Mouse (Mus musculus) monocyte, adult 5-6 weeks (primary cell): ENCODE measurements around the gene Pidd1. TPM values are rescaled to one million over a fixed set of nuclear protein-coding genes. Genes with fewer than 3 reads are reported as not detected.
"Not testable (repeated sequence)": the region's sequence is repeated elsewhere in the genome, so short reads cannot be mapped to it uniquely, and the experiment has no call there.

Experiments
- ATAC-seq: fragments of 153-309, 156-312 bp; replicated peaks from 2 replicates; pipeline ENCODE4 v1.8.0; 2017; ENCODE audit warnings: mild to moderate bottlenecking; ENCODE audit not compliant: low TSS enrichment, insufficient number of reproducible peaks, severe bottlenecking, poor library complexity, low FRiP score
- total RNA-seq: library from RNA; stranded (forward); fragments of 200-1000, 200-491, 200-594 nt; gene quantifications from 3 replicates; pipeline ENCODE4 v1.2.3, GENCODE M21; 2017

Pidd1 gene
- total RNA-seq, 1 experiment from 2014 or later: 4.5 TPM

- no peak for ATAC-seq
Measured at GRCm38 (mm10) chr7:141429310-141429709, 14.5 kb downstream of the Pidd1 start, which contains the start of gene Cend1. TSS of gene Cend1 (minus strand) at chr7:141429491.

- ATAC-seq: no peak
Measured at GRCm38 (mm10) chr7:141428701-141429100, 15.1 kb downstream of the Pidd1 start.

GRCm38 (mm10) chr7:141426948-141427730, 16.7 kb downstream of the Pidd1 start:
- no peak for ATAC-seq

GRCm38 (mm10) chr7:141423811-141424210, 20.0 kb downstream of the Pidd1 start:
- ATAC-seq: no peak

GRCm38 (mm10) chr7:141420030-141420702, 23.7 kb downstream of the Pidd1 start:
- no peak for ATAC-seq

- no peak for ATAC-seq
Measured at GRCm38 (mm10) chr7:141418970-141419369, 24.9 kb downstream of the Pidd1 start.

GRCm38 (mm10) chr7:141417731-141418681, 25.8 kb downstream of the Pidd1 start:
- no peak for ATAC-seq

- no peak for ATAC-seq
Measured at GRCm38 (mm10) chr7:141416144-141416841, 27.5 kb downstream of the Pidd1 start.

GRCm38 (mm10) chr7:141413809-141414584, 29.8 kb downstream of the Pidd1 start, which contains the start of gene Gatd1:
TSS of gene Gatd1 (minus strand) at chr7:141414136.
- ATAC-seq: peak; percentile 88

- no peak for ATAC-seq
Measured at GRCm38 (mm10) chr7:141413331-141413730, 30.5 kb downstream of the Pidd1 start.

GRCm38 (mm10) chr7:141411667-141412066, 32.2 kb downstream of the Pidd1 start:
- ATAC-seq: no peak

- ATAC-seq: no peak
Measured at GRCm38 (mm10) chr7:141410631-141411030, 33.2 kb downstream of the Pidd1 start.

GRCm38 (mm10) chr7:141408833-141409232, 35.0 kb downstream of the Pidd1 start:
- ATAC-seq: peak; percentile 75

GRCm38 (mm10) chr7:141407670-141408069, 36.2 kb downstream of the Pidd1 start:
- ATAC-seq: not testable (repeated sequence)

- no peak for ATAC-seq
Measured at GRCm38 (mm10) chr7:141405466-141405865, 38.4 kb downstream of the Pidd1 start.

- peak; percentile 82 for ATAC-seq
Measured at GRCm38 (mm10) chr7:141403305-141403704, 40.5 kb downstream of the Pidd1 start.

- no peak for ATAC-seq
Measured at GRCm38 (mm10) chr7:141395348-141395747, 48.5 kb downstream of the Pidd1 start.

- ATAC-seq: peak; percentile 34; the same call in 1 of the 2 replicates
Measured at GRCm38 (mm10) chr7:141394771-141395170, 49.1 kb downstream of the Pidd1 start.
